Mouse (Mus musculus): Measurements from ENCODE around the gene Olfr1031. TPM values are rescaled to one million over a fixed set of nuclear protein-coding genes. Genes with fewer than 3 reads are reported as not detected.
"Not testable (repeated sequence)": the region's sequence is repeated elsewhere in the genome, so short reads cannot be mapped to it uniquely, and the experiment has no call there.

Olfr1031 gene
- not detected for polyA plus RNA-seq (2017; shearing (Covaris generic))

- ATAC-seq: no peak
Observed at GRCm38 (mm10) chr2:85990004-85990403, at the start of gene Olfr1031. Olfr1031 (plus strand) TSS chr2:85990304.

DNA sequence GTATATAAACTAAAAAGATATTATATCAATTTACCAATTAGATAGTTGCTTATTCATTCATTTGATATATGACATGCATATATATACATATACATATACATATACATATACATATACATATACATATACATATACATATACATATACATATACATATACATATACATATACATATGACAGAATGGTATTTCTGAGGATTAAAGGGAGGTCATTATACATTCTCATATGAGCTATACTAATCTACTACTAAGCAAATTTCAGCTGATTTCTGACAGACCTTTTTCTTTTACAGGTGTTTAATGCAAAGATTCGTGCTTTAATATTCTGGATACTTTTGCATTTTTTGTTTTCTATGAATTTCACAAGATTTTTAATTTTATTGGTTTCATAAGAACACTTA, 40.0 kb upstream of the Olfr1031 start, which contains the start of gene Olfr1028:
TSS of gene Olfr1028 (plus strand) at position 301 of the 400 bp plus-strand sequence.
- no peak for ATAC-seq

GRCm38 (mm10) chr2:85973595-85973994, 16.5 kb upstream of the Olfr1031 start, which contains the start of gene Olfr1029:
Olfr1029 (plus strand) TSS chr2:85973895.
- no peak for ATAC-seq

GRCm38 (mm10) chr2:85978976-85979375, 11.1 kb upstream of the Olfr1031 start, which contains the start of gene Olfr1030:
Olfr1030 (plus strand) TSS chr2:85979276.
- no peak for ATAC-seq

- no peak for ATAC-seq
Observed at GRCm38 (mm10) chr2:86005240-86005639, 15.1 kb downstream of the Olfr1031 start, which contains the start of gene Olfr1032. Olfr1032 (plus strand) TSS chr2:86005540.

- not testable (repeated sequence) for ATAC-seq
Observed at GRCm38 (mm10) chr2:86020406-86020805, 30.3 kb downstream of the Olfr1031 start, which contains the start of gene Olfr1033. Olfr1033 (plus strand) TSS chr2:86020633.

GRCm38 (mm10) chr2:86021518-86021917, 31.4 kb downstream of the Olfr1031 start:
- not testable (repeated sequence) for ATAC-seq

Other genes with a start within 250 kb of the Olfr1031 start
- gene Olfr1012, start 227.5 kb upstream of the Olfr1031 start, polyA plus RNA-seq (2017; shearing (Covaris generic)): not detected
- not detected for gene Olfr1013, start 223.2 kb upstream of the Olfr1031 start, polyA plus RNA-seq (2017; shearing (Covaris generic))
- not detected for gene Olfr1014, start 217.6 kb upstream of the Olfr1031 start, polyA plus RNA-seq (2017; shearing (Covaris generic))
- not detected for gene Olfr1015, start 208.3 kb upstream of the Olfr1031 start, polyA plus RNA-seq (2017; shearing (Covaris generic))
- not detected for gene Olfr1016, start 187.8 kb upstream of the Olfr1031 start, polyA plus RNA-seq (2017; shearing (Covaris generic))
- not detected for gene Olfr1018, start 171.8 kb upstream of the Olfr1031 start, polyA plus RNA-seq (2017; shearing (Covaris generic))
- not detected for gene Olfr1019, start 144.8 kb upstream of the Olfr1031 start, polyA plus RNA-seq (2017; shearing (Covaris generic))
- not detected for gene Olfr1020, start 143.3 kb upstream of the Olfr1031 start, polyA plus RNA-seq (2017; shearing (Covaris generic))
- not detected for gene Olfr1022, start 121.7 kb upstream of the Olfr1031 start, polyA plus RNA-seq (2017; shearing (Covaris generic))
- gene Olfr1023, start 104.7 kb upstream of the Olfr1031 start, polyA plus RNA-seq (2017; shearing (Covaris generic)): not detected
- gene Olfr1024, start 85.3 kb upstream of the Olfr1031 start, polyA plus RNA-seq (2017; shearing (Covaris generic)): not detected
- not detected for gene Olfr1025-ps1, start 75.1 kb upstream of the Olfr1031 start, polyA plus RNA-seq (2017; shearing (Covaris generic))
- not detected for gene Olfr1026, start 68.7 kb upstream of the Olfr1031 start, polyA plus RNA-seq (2017; shearing (Covaris generic))
- gene Olfr1028, start 39.9 kb upstream of the Olfr1031 start, polyA plus RNA-seq (2017; shearing (Covaris generic)): not detected
- not detected for gene Olfr1029, start 16.4 kb upstream of the Olfr1031 start, polyA plus RNA-seq (2017; shearing (Covaris generic))
- not detected for gene Olfr1030, start 11.0 kb upstream of the Olfr1031 start, polyA plus RNA-seq (2017; shearing (Covaris generic))
- not detected for gene Olfr1032, start 15.2 kb downstream of the Olfr1031 start, polyA plus RNA-seq (2017; shearing (Covaris generic))
- gene Olfr1033, start 30.3 kb downstream of the Olfr1031 start, polyA plus RNA-seq (2017; shearing (Covaris generic)): 1 to 10 TPM in 1 of 3 experiments, not detected in 2; 1.2 TPM
- gene Olfr1034, start 55.6 kb downstream of the Olfr1031 start, polyA plus RNA-seq (2017; shearing (Covaris generic)): not detected
- not detected for gene Olfr1036, start 83.7 kb downstream of the Olfr1031 start, polyA plus RNA-seq (2017; shearing (Covaris generic))
- gene Olfr1037, start 97.1 kb downstream of the Olfr1031 start, polyA plus RNA-seq (2017; shearing (Covaris generic)): not detected
- not detected for gene Olfr1039, start 145.6 kb downstream of the Olfr1031 start, polyA plus RNA-seq (2017; shearing (Covaris generic))
- not detected for gene Olfr1040, start 156.4 kb downstream of the Olfr1031 start, polyA plus RNA-seq (2017; shearing (Covaris generic))
- gene Olfr1042, start 171.5 kb downstream of the Olfr1031 start, polyA plus RNA-seq (2017; shearing (Covaris generic)): not detected
- not detected for gene Olfr1043, start 177.2 kb downstream of the Olfr1031 start, polyA plus RNA-seq (2017; shearing (Covaris generic))
- gene Olfr1044, start 187.5 kb downstream of the Olfr1031 start, polyA plus RNA-seq (2017; shearing (Covaris generic)): not detected
- gene Olfr52, start 195.4 kb downstream of the Olfr1031 start, polyA plus RNA-seq (2017; shearing (Covaris generic)): not detected
- not detected for gene Olfr1045, start 212.7 kb downstream of the Olfr1031 start, polyA plus RNA-seq (2017; shearing (Covaris generic))
- gene Olfr1046, start 229.0 kb downstream of the Olfr1031 start, polyA plus RNA-seq (2017; shearing (Covaris generic)): not detected
- gene Olfr1047, start 241.1 kb downstream of the Olfr1031 start, polyA plus RNA-seq (2017; shearing (Covaris generic)): not detected
- not detected for gene Olfr1048, start 250.0 kb downstream of the Olfr1031 start, polyA plus RNA-seq (2017; shearing (Covaris generic))

Data from inflammation-experienced regulatory T-cells, adult 6 months (primary cell).